Mouse (Mus musculus) kidney, adult 2 months (tissue): ENCODE results near the gene Ccdc163. TPM values are rescaled to one million over a fixed set of nuclear protein-coding genes. Genes with fewer than 3 reads are reported as not detected.
"Not testable (repeated sequence)": the region's sequence is repeated elsewhere in the genome, so short reads cannot be mapped to it uniquely, and the experiment has no call there.

Experiments used
- DNase-seq: peaks from one replicate; pipeline ENCODE4 v3.0.0; 2021
- H3K27ac ChIP-seq: fragments of 200-500 bp; 2 replicates; pipeline ENCODE4 v1.5.1; 2012; ENCODE audit warnings: low read depth, low read length, control low read depth, inconsistent platforms; ENCODE audit not compliant: insufficient read depth
- H3K27me3 ChIP-seq: fragments of 200-500 bp; replicated peaks from 2 replicates; pipeline ENCODE4 v1.6.1; 2012; ENCODE audit warnings: mild to moderate bottlenecking, moderate library complexity, low read length, inconsistent platforms; ENCODE audit not compliant: control insufficient read depth, insufficient read depth
- H3K36me3 ChIP-seq: fragments of 200-500 bp; 2 replicates; pipeline ENCODE4 v1.6.1; 2012; ENCODE audit warnings: mild to moderate bottlenecking, moderate library complexity, low read length, inconsistent platforms; ENCODE audit not compliant: control insufficient read depth, insufficient read depth
- H3K4me1 ChIP-seq: fragments of 200-500 bp; 2 replicates; pipeline ENCODE4 v1.6.1; 2011; ENCODE audit warnings: low read length; ENCODE audit not compliant: control insufficient read depth, insufficient read depth
- H3K4me3 ChIP-seq: fragments of 200-500 bp; 2 replicates; pipeline ENCODE4 v1.5.1; 2011; ENCODE audit warnings: mild to moderate bottlenecking, low read depth, low read length, control low read depth; ENCODE audit not compliant: insufficient read depth
- CTCF ChIP-seq: fragments of 200-500 bp; conservative IDR thresholded peaks from 2 replicates; pipeline ENCODE4 v1.5.1; 2011; ENCODE audit warnings: low read depth, mild to moderate bottlenecking, control low read depth, low read length, moderate library complexity, mixed read lengths; ENCODE audit not compliant: insufficient read depth, insufficient read length
- POLR2A ChIP-seq: fragments of 200-500 bp; IDR thresholded peaks from one replicate; pipeline ENCODE4 v1.6.1; 2011; ENCODE audit warnings: low read depth, low read length, control low read depth
- WGBS: fragments of 180-500 bp; shearing (Covaris S2); methylation state at CpG from one replicate; pipeline ENCODE4 v1.1.7; 2018; 5-methylcytosine and 5-hydroxymethylcytosine counted together
- polyA plus RNA-seq: library from polyadenylated mRNA; depleted of rRNA; stranded (reverse); fragments of >200 nt; gene quantifications from 2 replicates; pipeline ENCODE4 v1.2.3, GENCODE M21; 2012; rRNA removed

Ccdc163 gene
- 29.2 and 34.5 TPM in 2 replicates for polyA plus RNA-seq

- Histone ChIP-seq H3K4me3 (peak within 1 kb of the TSS; percentile 82), H3K4me1 (peaks cover 3% of the 10 kb centered on the region; the same call in 1 of the 2 replicates), H3K36me3 (no peaks in the 10 kb centered on the region), H3K27me3 (no peaks in the 10 kb centered on the region), H3K27ac (peak within 1 kb of the TSS; percentile 65)
- TF ChIP-seq CTCF (0 out of 2 replicates have a peak, but pooled peaks have one; percentile 13), POLR2A (peak; percentile 39)
- WGBS: under 1% methylated on average over 29 of the region's 29 CpGs
- peak; percentile 98 for DNase-seq
These were observed at the start of gene Ccdc163, which contains the start of gene Mmachc for GRCm38 (mm10) chr4:116708201-116708764. Ccdc163 (plus strand) TSS chr4:116708509. Mmachc (minus strand) TSS chr4:116708406.

DNA sequence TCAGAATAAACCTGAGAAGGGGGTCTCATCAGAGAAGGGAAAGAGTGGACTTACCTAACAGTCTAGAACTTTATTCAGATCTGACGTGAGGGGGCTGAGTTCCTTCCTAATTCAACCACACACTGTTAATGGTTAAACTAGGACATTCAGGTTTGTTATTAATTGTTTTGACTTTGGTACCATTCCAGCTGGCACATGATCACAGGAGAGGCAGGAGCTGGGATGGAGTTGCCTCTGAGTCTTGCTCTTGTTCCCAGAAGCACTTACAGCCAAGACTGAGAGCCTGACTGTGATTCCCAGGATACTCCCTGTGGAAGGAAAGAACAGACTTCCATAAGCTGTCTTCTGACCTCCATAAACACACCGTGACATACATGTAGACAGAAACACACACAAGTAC is 48.8 kb upstream of the Ccdc163 start:
- peak overlapping the region; percentile 99 for H3K27ac ChIP-seq
- no peaks in the 10 kb centered on the region for H3K36me3 ChIP-seq
- DNase-seq: peak; percentile 96
- H3K4me3 ChIP-seq: peak overlapping the region; percentile 26; the same call in 1 of the 2 replicates
- TF ChIP-seq POLR2A: no peak
- no peak for TF ChIP-seq CTCF
- no peaks in the 10 kb centered on the region for H3K27me3 ChIP-seq
- H3K4me1 ChIP-seq: peaks cover 28% of the 10 kb centered on the region
- WGBS: 11% methylated on average over 2 of the region's 2 CpGs

DNA sequence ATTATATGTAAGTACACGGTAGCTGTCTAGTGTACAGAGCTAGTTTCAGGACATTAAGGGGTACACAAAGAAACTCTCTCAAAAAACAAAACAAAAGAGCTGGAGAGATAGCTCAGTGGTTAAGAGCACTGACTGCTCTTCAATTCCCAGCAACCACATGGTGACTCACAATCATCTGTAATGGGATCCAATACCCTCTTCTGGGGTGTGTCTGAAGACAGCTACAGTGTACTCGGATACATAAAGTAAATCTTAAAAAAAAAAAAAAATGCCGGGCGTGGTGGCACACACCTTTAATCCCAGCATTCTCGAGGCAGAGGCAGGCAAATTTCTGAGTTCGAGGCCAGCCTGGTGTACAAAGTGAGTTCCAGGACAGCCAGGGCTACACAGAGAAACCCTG is 48.4 kb upstream of the Ccdc163 start:
- 58% methylated on average over 6 of the region's 6 CpGs for WGBS
- not testable (repeated sequence) for H3K36me3 ChIP-seq, H3K27ac ChIP-seq, DNase-seq, H3K4me3 ChIP-seq, H3K27me3 ChIP-seq
- peaks cover 24% of the 10 kb centered on the region for H3K4me1 ChIP-seq

- no peaks in the 10 kb centered on the region for H3K36me3 ChIP-seq
- WGBS: 55% methylated on average over 6 of the region's 6 CpGs
- peak; percentile 83 for DNase-seq
- TF ChIP-seq CTCF (no peak), POLR2A (no peak)
- H3K4me1 ChIP-seq: peaks cover 17% of the 10 kb centered on the region
- H3K27me3 ChIP-seq: no peaks in the 10 kb centered on the region
- H3K27ac ChIP-seq: peak overlapping the region; percentile 49; the same call in 1 of the 2 replicates
- H3K4me3 ChIP-seq: no peak overlapping the region
These were observed 47.5 kb upstream of the Ccdc163 start for GRCm38 (mm10) chr4:116660829-116661228.

DNA sequence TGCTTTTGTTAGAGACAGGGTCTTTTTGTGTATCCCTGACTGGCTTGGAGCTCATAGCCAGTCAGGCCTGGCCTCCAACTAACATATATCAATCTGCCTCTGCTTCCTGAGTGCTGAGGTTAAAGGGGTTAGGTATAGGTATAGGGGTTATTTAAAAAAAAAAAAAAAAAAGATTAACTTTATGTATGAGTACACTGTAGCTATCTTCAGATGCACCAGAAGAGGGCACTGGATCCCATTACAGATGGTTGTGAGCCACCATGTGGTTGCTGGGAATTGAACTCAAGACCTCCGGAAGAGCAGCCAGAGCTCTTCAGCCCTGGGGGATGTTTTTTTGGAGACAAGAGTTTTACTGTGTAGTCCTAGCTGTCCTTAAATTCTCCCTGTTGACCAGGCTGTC is 46.3 kb upstream of the Ccdc163 start:
- TF ChIP-seq CTCF (no peak), POLR2A (no peak)
- Histone ChIP-seq H3K27ac (no peak overlapping the region), H3K4me3 (no peak overlapping the region), H3K4me1 (peaks cover 12% of the 10 kb centered on the region), H3K36me3 (no peaks in the 10 kb centered on the region), H3K27me3 (no peaks in the 10 kb centered on the region)
- WGBS: 97% methylated on average over 1 of the region's 1 CpGs
- DNase-seq: no peak

DNA sequence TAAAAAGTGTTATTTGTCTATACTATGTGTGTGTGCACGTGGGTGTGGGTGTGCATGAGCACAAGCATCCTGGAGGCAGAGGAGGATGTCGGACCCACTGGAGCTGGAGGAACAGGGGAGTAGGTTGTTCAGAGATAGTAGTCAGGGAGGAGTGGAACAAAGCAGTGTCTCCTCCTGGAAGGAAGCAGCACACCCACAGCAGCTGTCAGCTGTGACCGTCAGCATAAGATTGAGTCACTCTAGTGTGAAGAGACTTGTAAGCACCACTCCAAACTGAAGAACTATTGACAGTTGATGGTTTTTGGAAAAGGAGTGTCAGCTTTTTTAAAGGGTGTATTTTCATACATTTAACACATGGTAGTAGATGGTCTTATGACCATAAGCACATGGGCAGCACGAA is 41.7 kb upstream of the Ccdc163 start:
- peaks cover 4% of the 10 kb centered on the region for H3K4me1 ChIP-seq
- 64% methylated on average over 4 of the region's 4 CpGs for WGBS
- no peaks in the 10 kb centered on the region for H3K27me3 ChIP-seq
- TF ChIP-seq CTCF (no peak), POLR2A (no peak)
- no peaks in the 10 kb centered on the region for H3K36me3 ChIP-seq
- H3K4me3 ChIP-seq: no peak overlapping the region
- no peak for DNase-seq
- H3K27ac ChIP-seq: no peak overlapping the region

GRCm38 (mm10) chr4:116668145-116668544 is 40.2 kb upstream of the Ccdc163 start:
- peak; percentile 56 for DNase-seq
- H3K36me3 ChIP-seq: no peaks in the 10 kb centered on the region

More at GRCm38 (mm10) chr4:116668145-116668544, 40.2 kb upstream of the Ccdc163 start:
- Histone ChIP-seq H3K4me3 (no peak overlapping the region), H3K27me3 (no peaks in the 10 kb centered on the region), H3K4me1 (peaks cover 4% of the 10 kb centered on the region), H3K27ac (peak overlapping the region; percentile 46)
- 23% methylated on average over 3 of the region's 3 CpGs for WGBS
- no peak for TF ChIP-seq POLR2A
